Mouse (Mus musculus) liver, embryonic 13.5 days (tissue): ENCODE data around the gene Tnfrsf13b. TPM values are rescaled to one million over a fixed set of nuclear protein-coding genes. Genes with fewer than 3 reads are reported as not detected.
A peak's percentile ranks its signal among the peaks of the same experiment; 100 is the strongest.
"Not testable (repeated sequence)": the region's sequence is repeated elsewhere in the genome, so short reads cannot be mapped to it uniquely, and the experiment has no call there.

Source experiments
- ATAC-seq: fragments of 200-750 bp; cut with Nextera tagmentation; 2 replicates; pipeline ENCODE4 v1.8.0; 2017; ENCODE audit warnings: low read depth, mild to moderate bottlenecking, moderate number of reproducible peaks, moderate library complexity
- DNase-seq: peaks from one replicate; pipeline ENCODE4 v3.0.0; 2022
- H3K27ac ChIP-seq: fragments of 300-500 bp; sonication (generic); 2 replicates; pipeline ENCODE4 v1.5.1; 2015; ENCODE audit warnings: moderate library complexity, mild to moderate bottlenecking, inconsistent platforms
- H3K27me3 ChIP-seq: fragments of 300-500 bp; sonication (generic); 2 replicates; pipeline ENCODE4 v1.6.1; 2015; ENCODE audit warnings: mild to moderate bottlenecking, inconsistent platforms
- H3K36me3 ChIP-seq: fragments of 300-500 bp; sonication (generic); 2 replicates; pipeline ENCODE4 v1.6.1; 2015; ENCODE audit warnings: mild to moderate bottlenecking, inconsistent platforms
- H3K4me1 ChIP-seq: fragments of 300-500 bp; sonication (generic); replicated peaks from 2 replicates; pipeline ENCODE4 v1.6.1; 2015; ENCODE audit warnings: inconsistent platforms
- H3K4me2 ChIP-seq: fragments of 300-500 bp; sonication (generic); 2 replicates; pipeline ENCODE4 v1.6.1; 2015; ENCODE audit warnings: inconsistent platforms, mild to moderate bottlenecking, moderate library complexity
- H3K4me3 ChIP-seq: fragments of 300-500 bp; sonication (generic); replicated peaks from 2 replicates; pipeline ENCODE4 v1.5.1; 2015; ENCODE audit warnings: mild to moderate bottlenecking, inconsistent platforms
- H3K9ac ChIP-seq: fragments of 300-500 bp; sonication (generic); 2 replicates; pipeline ENCODE4 v1.6.1; 2015; ENCODE audit warnings: mild to moderate bottlenecking, inconsistent platforms
- H3K9me3 ChIP-seq: fragments of 300-500 bp; sonication (generic); replicated peaks from 2 replicates; pipeline ENCODE4 v1.6.1; 2016; ENCODE audit warnings: inconsistent platforms
- whole genome bisulfite sequencing: fragments of 180-500 bp; shearing (Covaris S2); methylation state at CpG from one replicate; pipeline ENCODE4 v1.1.7; 2015; ENCODE audit not compliant: insufficient replicate concordance; 5-methylcytosine and 5-hydroxymethylcytosine counted together
- polyA plus RNA-seq: library from polyadenylated mRNA; unstranded; fragments of >200 nt; fragmentation: Nextera tagmentation; extraction: Ambion mirVana; gene quantifications from 2 replicates; pipeline ENCODE4 v1.2.1, GENCODE M21; 2015

Gene Tnfrsf13b
- polyA plus RNA-seq, 1 experiment from 2014 or later = 3.3 TPM

- WGBS = 20% methylated on average over 10 of the region's 10 CpGs
- Histone ChIP-seq H3K9me3 (no peaks in the 10 kb centered on the region), H3K27me3 (no peaks in the 10 kb centered on the region)
Measured at GRCm38 (mm10) chr11:61129305-61129704, 2.8 kb downstream of the Tnfrsf13b start.

GRCm38 (mm10) chr11:61130646-61131045 lies 4.1 kb downstream of the Tnfrsf13b start:
- not testable (repeated sequence) for H3K4me1 ChIP-seq, H3K36me3 ChIP-seq, H3K27me3 ChIP-seq, H3K9ac ChIP-seq, H3K4me2 ChIP-seq, H3K9me3 ChIP-seq, H3K27ac ChIP-seq, DNase-seq, H3K4me3 ChIP-seq, ATAC-seq
- WGBS = 71% methylated on average over 4 of the region's 4 CpGs

More at GRCm38 (mm10) chr11:61129305-61129704, 2.8 kb downstream of the Tnfrsf13b start:
- no peak overlapping the region for H3K4me2 ChIP-seq
- no peak for DNase-seq
- H3K9ac ChIP-seq = no peak overlapping the region
- ATAC-seq = no peak
- no peak overlapping the region for H3K27ac ChIP-seq
- no peak overlapping the region for H3K4me3 ChIP-seq
- H3K4me1 ChIP-seq = no peaks in the 10 kb centered on the region
- H3K36me3 ChIP-seq = no peaks in the 10 kb centered on the region

- Histone ChIP-seq H3K4me2 (no peak overlapping the region), H3K36me3 (no peaks in the 10 kb centered on the region), H3K4me1 (no peaks in the 10 kb centered on the region), H3K27me3 (no peaks in the 10 kb centered on the region), H3K4me3 (no peak overlapping the region), H3K27ac (no peak overlapping the region), H3K9me3 (no peaks in the 10 kb centered on the region), H3K9ac (no peak overlapping the region)
- no peak for ATAC-seq
- no peak for DNase-seq
- WGBS = 54% methylated on average over 2 of the region's 2 CpGs
Measured at GRCm38 (mm10) chr11:61132943-61133342, 6.4 kb downstream of the Tnfrsf13b start.

GRCm38 (mm10) chr11:61141693-61142092 lies 15.1 kb downstream of the Tnfrsf13b start:
- Histone ChIP-seq H3K4me2 (no peak overlapping the region), H3K4me1 (peaks cover 20% of the 10 kb centered on the region), H3K36me3 (no peaks in the 10 kb centered on the region), H3K4me3 (no peak overlapping the region), H3K9me3 (no peaks in the 10 kb centered on the region), H3K27ac (no peak overlapping the region), H3K27me3 (peaks cover 5% of the 10 kb centered on the region), H3K9ac (no peak overlapping the region)
- ATAC-seq (no peak), DNase-seq (no peak)
- whole genome bisulfite sequencing = 47% methylated on average over 2 of the region's 2 CpGs

- ATAC-seq = no peak
- H3K9ac ChIP-seq = no peak overlapping the region
- peaks cover 26% of the 10 kb centered on the region for H3K4me1 ChIP-seq
- no peaks in the 10 kb centered on the region for H3K36me3 ChIP-seq
- peaks cover 11% of the 10 kb centered on the region for H3K27me3 ChIP-seq
- no peak for DNase-seq
- H3K4me2 ChIP-seq = peak overlapping the region; percentile 36
- WGBS = 11% methylated on average over 3 of the region's 3 CpGs
- H3K9me3 ChIP-seq = no peaks in the 10 kb centered on the region
- H3K4me3 ChIP-seq = peak overlapping the region; percentile 32
- H3K27ac ChIP-seq = peak overlapping the region; percentile 16; the same call in 1 of the 2 replicates
Measured at GRCm38 (mm10) chr11:61142262-61142661, 15.7 kb downstream of the Tnfrsf13b start.

- DNase-seq (no peak), ATAC-seq (no peak)
- Histone ChIP-seq H3K4me1 (peaks cover 30% of the 10 kb centered on the region), H3K9me3 (no peaks in the 10 kb centered on the region), H3K9ac (no peak overlapping the region; the same call in 1 of the 2 replicates), H3K36me3 (no peaks in the 10 kb centered on the region), H3K27ac (0 out of 2 replicates have a peak overlapping the region, but pooled peaks have one; percentile 16), H3K4me3 (peak overlapping the region; percentile 32), H3K4me2 (peak overlapping the region; percentile 36), H3K27me3 (peaks cover 18% of the 10 kb centered on the region)
- 31% methylated on average over 6 of the region's 6 CpGs for whole genome bisulfite sequencing
Measured at GRCm38 (mm10) chr11:61142941-61143530, 16.5 kb downstream of the Tnfrsf13b start.

GRCm38 (mm10) chr11:61143564-61144469 lies 17.3 kb downstream of the Tnfrsf13b start:
- no peak overlapping the region for H3K9ac ChIP-seq
- DNase-seq (peak; percentile 17), ATAC-seq (no peak)
- peaks cover 19% of the 10 kb centered on the region for H3K27me3 ChIP-seq
- no peak overlapping the region for H3K27ac ChIP-seq
- no peaks in the 10 kb centered on the region for H3K9me3 ChIP-seq
- WGBS = 31% methylated on average over 7 of the region's 7 CpGs
- peaks cover 30% of the 10 kb centered on the region for H3K4me1 ChIP-seq
- no peaks in the 10 kb centered on the region for H3K36me3 ChIP-seq
- 0 out of 2 replicates have a peak overlapping the region, but pooled peaks have one; percentile 32 for H3K4me3 ChIP-seq
- peak overlapping the region; percentile 36 for H3K4me2 ChIP-seq

- no peaks in the 10 kb centered on the region for H3K9me3 ChIP-seq
- no peak overlapping the region for H3K27ac ChIP-seq
- H3K4me2 ChIP-seq = no peak overlapping the region
- no peak for DNase-seq
- no peak overlapping the region for H3K4me3 ChIP-seq
- no peaks in the 10 kb centered on the region for H3K36me3 ChIP-seq
- peaks cover 19% of the 10 kb centered on the region for H3K27me3 ChIP-seq
- peaks cover 30% of the 10 kb centered on the region for H3K4me1 ChIP-seq
- H3K9ac ChIP-seq = no peak overlapping the region
- 71% methylated on average over 8 of the region's 8 CpGs for WGBS
- ATAC-seq = no peak
Measured at GRCm38 (mm10) chr11:61145551-61145950, 19.0 kb downstream of the Tnfrsf13b start.

GRCm38 (mm10) chr11:61146645-61147299 lies 20.2 kb downstream of the Tnfrsf13b start:
- ATAC-seq (0 out of 2 replicates have a peak, but pooled peaks have one; percentile 26), DNase-seq (peak; percentile 52)
- Histone ChIP-seq H3K36me3 (no peaks in the 10 kb centered on the region), H3K9ac (peak overlapping the region; percentile 49; the same call in 1 of the 2 replicates), H3K4me1 (peaks cover 30% of the 10 kb centered on the region), H3K9me3 (no peaks in the 10 kb centered on the region), H3K4me3 (peak overlapping the region; percentile 37), H3K4me2 (peak overlapping the region; percentile 63), H3K27ac (no peak overlapping the region), H3K27me3 (peaks cover 19% of the 10 kb centered on the region)
- 23% methylated on average over 20 of the region's 20 CpGs for WGBS

- WGBS = 28% methylated on average over 32 of the region's 32 CpGs
- H3K27me3 ChIP-seq = peaks cover 19% of the 10 kb centered on the region
- DNase-seq = no peak
- H3K27ac ChIP-seq = no peak overlapping the region
- H3K4me2 ChIP-seq = peak overlapping the region; percentile 63
- H3K9ac ChIP-seq = peak overlapping the region; percentile 49; the same call in 1 of the 2 replicates
- H3K4me1 ChIP-seq = peaks cover 28% of the 10 kb centered on the region
- no peaks in the 10 kb centered on the region for H3K9me3 ChIP-seq
- H3K4me3 ChIP-seq = peak overlapping the region; percentile 37
- no peak for ATAC-seq
- peaks cover 4% of the 10 kb centered on the region; the same call in 1 of the 2 replicates for H3K36me3 ChIP-seq
Measured at GRCm38 (mm10) chr11:61147300-61147683, 20.7 kb downstream of the Tnfrsf13b start.
